Mouse (Mus musculus): ENCODE data around the gene Stat4.

DNA sequence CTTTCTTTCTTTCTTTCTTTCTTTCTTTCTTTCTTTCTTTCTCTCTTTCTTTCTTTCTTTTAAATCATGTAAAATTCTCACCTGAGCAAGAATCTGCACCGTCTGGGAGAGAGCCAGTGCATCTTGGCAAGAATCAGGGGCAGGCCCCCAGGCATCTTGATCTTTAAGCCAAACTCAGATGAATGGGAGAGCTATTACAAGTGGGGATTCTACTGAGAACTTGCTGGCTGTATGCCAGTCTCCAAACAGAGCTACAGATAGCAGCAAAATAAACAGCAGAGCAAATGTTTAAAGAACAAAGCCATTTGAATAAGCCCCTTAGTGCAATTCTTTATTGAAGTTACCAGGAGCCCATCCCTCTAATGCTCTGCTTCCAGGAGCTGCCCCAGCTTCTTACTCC is 18.0 kb upstream of the Stat4 start:
- TF ChIP-seq CTCF (IDR thresholded peaks at IDR 0.05; ENCODE audit: extremely low read depth, insufficient read length, insufficient replicate concordance, low read depth, low read length) = no peak
- TF ChIP-seq POLR2A (IDR thresholded peaks at IDR 0.05; ENCODE audit: low read depth, low read length) = no peak

Data from small intestine, adult 2 months (tissue).